Mouse (Mus musculus): Measurements from ENCODE around the gene Rgs16. TPM values are rescaled to one million over a fixed set of nuclear protein-coding genes. Genes with fewer than 3 reads are reported as not detected.

The Rgs16 gene
- total RNA-seq (2023), result 10.1 TPM

GRCm38 (mm10) chr1:153740145-153740544, at the start of gene Rgs16:
Gene Rgs16, plus strand, starts transcription at chr1:153740349.

GRCm38 (mm10) chr1:153749211-153749801, 9.2 kb downstream of the Rgs16 start, which contains the start of gene Rnasel:
Gene Rnasel, plus strand, starts transcription at chr1:153749426.

Other genes starting within 250 kb of the Rgs16 start
- gene Npl, start 190.3 kb upstream of the Rgs16 start, total RNA-seq (2023), result 0.41 TPM
- not detected for gene Rgs8, start 87.3 kb upstream of the Rgs16 start, total RNA-seq (2023)
- 27.2 TPM for gene Rnasel, start 9.1 kb downstream of the Rgs16 start, total RNA-seq (2023)
- not detected for gene Rgsl1, start 103.8 kb downstream of the Rgs16 start, total RNA-seq (2023)
- gene Teddm1b, start 134.0 kb downstream of the Rgs16 start, total RNA-seq (2023), result not detected
- not detected for gene Teddm1a, start 151.4 kb downstream of the Rgs16 start, total RNA-seq (2023)
- 109 TPM for gene Glul, start 159.6 kb downstream of the Rgs16 start, total RNA-seq (2023)
- gene Teddm2, start 159.9 kb downstream of the Rgs16 start, total RNA-seq (2023), result 1.6 TPM